Mouse (Mus musculus) brain, embryonic 14.5 days (tissue): Measurements from ENCODE around the gene Gm21188. TPM values are rescaled to one million over a fixed set of nuclear protein-coding genes. Genes with fewer than 3 reads are reported as not detected.
"Not testable (repeated sequence)": the region's sequence is repeated elsewhere in the genome, so short reads cannot be mapped to it uniquely, and the experiment has no call there.

ENCODE experiments used
- DNase-seq: peaks from one replicate; pipeline ENCODE4 v3.0.0-alpha.2; 2011; ENCODE audit warnings: low read depth
- polyA plus RNA-seq: library from polyadenylated mRNA; depleted of rRNA; stranded (reverse); fragments of >200 nt; gene quantifications from 2 replicates; pipeline ENCODE4 v1.2.3, GENCODE M21; 2012; rRNA removed

Gm21188 gene
- polyA plus RNA-seq, result not detected in 2 replicates

GRCm38 (mm10) chr13:120052085-120052484 is at the start of gene Gm21188:
Gene Gm21188, minus strand, starts transcription at chr13:120052194.
- not testable (repeated sequence) for DNase-seq

DNA sequence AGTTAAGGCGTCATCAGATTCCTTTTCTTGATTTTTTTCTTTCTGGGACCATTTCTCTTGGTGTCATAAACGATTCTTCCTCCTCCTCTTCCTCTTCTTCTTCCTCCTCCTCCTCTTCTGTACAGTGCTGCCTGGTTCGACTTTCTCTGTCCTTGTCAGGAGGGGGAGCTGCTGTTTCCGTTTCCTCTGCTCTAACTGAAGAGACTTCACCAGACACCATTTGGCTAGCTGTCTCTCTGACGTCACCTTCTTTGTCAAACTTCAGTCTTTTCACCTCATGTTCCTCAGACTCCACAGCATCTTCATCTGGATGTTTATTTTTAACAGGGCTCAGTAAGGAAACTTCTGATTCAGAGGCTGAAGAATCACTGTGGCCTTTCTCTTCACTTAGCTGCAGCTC is 47.3 kb upstream of the Gm21188 start:
- not testable (repeated sequence) for DNase-seq

GRCm38 (mm10) chr13:120096938-120097256 is 44.9 kb upstream of the Gm21188 start:
- DNase-seq, result not testable (repeated sequence)

DNA sequence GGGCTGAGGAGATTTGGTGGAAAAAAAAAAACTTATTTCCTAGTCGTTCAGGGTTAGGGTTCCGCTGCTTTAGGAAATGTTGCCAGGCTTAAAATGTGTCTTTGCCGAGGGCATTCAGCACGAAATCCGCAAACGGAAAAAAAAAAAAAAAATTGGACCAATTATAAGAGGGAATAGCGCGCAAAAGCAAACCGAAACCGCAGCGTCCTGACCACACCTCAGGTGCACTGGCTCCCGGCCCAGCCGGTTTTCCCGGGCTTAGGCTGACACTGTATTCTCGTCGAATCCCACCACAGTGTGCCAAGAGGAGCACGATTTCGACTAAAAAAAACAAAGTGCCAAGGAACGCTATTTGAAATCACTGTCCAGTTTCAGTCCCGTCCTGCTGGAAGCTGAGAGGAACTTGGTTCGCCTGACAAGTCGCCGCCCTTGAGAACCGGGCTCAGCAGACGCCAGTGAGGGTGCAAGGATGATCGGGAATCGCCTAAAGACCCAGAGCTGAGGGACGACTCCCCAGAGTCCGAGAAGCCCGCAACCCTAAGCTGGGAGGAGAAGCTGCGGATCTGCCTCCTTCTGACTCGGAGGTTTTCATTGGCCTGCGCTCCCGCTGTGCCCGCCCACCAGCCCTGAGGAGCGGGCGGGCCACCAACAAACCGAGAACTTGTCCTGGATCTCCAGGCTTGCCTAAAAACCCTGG is 44.4 kb upstream of the Gm21188 start:
- peak; percentile 18 for DNase-seq

DNA sequence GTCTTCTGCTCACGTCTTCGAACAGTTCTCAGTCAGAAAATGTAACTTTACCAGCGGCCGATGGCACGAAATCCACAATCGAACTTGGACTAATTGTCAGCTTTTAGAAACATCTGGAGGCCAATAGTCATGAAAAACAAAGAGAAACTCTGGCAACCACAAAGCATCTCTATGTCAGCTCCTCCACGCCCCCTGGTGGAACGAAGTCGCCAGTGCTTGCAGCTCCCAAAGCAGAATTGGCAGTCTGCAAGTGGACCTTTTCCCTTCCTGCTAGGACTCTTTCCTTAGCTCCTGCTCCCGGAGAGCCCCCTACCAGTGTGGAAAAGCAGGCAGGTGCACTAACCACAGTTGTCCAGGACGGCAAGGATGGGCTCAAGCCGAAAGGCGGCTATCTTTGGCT is 41.0 kb upstream of the Gm21188 start:
- not testable (repeated sequence) for DNase-seq

DNA sequence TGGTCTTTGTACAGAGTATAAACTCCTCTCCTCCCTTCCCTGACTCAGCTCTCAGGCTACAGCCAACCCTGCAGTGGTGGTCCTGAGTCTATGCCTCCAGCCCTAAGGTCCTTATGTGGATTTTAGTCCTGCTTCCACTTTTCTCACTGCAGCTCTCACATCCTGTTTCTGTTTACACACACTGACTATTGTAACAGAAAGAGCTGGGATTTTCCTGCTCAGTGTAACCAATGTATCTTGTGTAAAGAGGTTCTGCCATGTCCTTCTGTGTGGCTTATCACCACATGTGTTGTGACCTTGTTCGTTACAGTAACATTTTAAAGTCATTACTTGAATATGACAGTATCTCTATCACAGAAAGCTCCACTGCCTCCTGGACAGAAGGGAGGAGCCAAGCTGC is 27.6 kb upstream of the Gm21188 start:
- not testable (repeated sequence) for DNase-seq

DNA sequence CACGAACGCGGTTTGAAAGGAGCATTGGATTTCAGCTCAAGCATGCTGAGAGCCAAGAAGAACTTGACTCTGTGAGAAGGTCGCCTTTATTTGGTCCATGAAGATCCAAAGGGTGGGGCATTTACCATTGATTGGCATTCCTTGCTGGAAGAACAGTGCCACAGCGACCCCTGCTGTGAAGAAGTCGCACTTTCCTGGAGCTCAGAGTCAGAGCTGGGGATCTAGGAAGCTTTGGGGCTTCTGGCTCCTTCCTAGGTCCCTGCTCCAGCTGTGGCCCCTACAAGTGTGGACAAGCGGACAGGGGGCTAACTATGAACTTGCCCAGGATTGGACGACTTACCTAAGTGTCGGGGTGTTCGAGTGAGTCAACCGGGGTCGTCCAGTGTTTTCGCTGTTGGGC is 18.9 kb upstream of the Gm21188 start:
- not testable (repeated sequence) for DNase-seq

GRCm38 (mm10) chr13:120070012-120070598 is 18.1 kb upstream of the Gm21188 start:
- not testable (repeated sequence) for DNase-seq

- DNase-seq, result not testable (repeated sequence)
Observed at GRCm38 (mm10) chr13:120063439-120064089, 11.6 kb upstream of the Gm21188 start.

DNA sequence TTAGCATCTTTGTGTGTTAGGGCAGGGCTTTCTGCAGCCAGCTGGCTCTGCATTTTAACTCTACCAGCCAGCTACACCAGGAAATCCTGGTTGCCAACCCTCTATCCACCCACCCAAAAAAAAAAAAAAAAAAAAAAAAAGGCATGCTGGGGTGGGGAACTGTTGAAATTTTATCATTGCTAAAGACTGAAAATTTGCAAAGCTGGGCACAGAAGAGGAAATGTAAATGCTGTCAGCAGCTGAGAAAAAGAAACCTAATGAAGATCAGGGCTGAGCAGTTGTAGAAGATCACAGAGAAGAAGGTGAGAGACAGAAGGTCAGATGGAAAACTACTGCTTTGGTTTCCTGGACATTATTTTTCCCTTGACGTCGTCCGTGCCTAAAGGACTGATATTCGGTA is 10.9 kb upstream of the Gm21188 start:
- DNase-seq, result not testable (repeated sequence)

GRCm38 (mm10) chr13:120048608-120049007 is 3.4 kb downstream of the Gm21188 start:
- DNase-seq, result not testable (repeated sequence)

DNA sequence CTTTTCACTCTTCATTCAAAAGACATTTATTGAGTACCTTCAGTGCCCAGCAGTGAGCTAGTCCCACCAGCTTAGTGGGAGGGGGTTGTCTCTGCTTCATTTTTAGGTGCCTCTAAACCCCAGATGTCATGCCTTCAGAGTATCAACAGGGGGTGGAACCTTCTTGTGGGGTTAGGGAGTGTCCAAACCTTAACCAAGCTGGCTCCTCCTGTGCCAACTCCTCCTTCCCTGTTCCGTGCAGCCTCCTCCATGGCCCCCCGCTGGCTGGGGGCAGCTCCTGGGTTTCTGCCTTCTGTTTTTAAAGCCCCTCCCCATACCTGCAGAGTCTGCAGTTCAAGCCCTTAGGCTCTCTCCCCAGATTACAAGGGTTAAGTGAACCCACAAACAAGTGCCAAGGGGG is 3.8 kb downstream of the Gm21188 start:
- DNase-seq, result not testable (repeated sequence)

DNA sequence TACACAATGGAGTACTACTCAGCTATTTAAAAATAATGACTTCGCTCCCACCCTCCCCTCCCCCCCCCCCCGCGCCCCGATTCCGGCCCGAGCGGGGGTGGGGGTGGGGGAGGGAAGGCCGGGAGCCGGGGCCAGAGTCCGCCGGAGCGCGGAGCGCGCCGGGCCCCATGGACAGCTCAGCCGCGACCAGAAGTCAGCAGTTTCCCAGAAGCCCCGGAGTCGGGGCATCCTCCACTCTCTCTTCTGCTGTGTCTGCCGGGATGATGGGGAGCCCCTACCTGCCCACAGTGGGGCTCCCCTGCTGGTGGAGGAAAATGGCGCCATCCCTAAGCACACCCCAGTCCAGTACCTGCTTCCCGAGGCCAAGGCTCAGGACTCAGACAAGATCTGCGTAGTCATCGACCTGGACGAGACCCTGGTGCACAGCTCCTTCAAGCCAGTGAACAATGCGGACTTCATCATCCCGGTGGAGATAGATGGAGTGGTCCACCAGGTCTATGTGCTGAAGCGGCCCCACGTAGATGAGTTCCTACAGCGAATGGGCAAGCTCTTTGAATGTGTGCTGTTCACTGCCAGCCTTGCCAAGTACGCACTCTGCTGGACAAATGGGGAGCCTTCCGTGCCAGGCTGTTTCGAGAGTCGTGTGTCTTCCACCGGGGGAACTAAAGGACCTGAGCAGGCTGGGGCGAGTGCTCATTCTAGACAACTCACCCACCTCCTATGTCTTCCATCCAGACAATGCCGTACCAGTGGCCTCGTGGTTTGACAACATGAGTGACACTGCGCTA is 5.4 kb downstream of the Gm21188 start:
- not testable (repeated sequence) for DNase-seq

DNA sequence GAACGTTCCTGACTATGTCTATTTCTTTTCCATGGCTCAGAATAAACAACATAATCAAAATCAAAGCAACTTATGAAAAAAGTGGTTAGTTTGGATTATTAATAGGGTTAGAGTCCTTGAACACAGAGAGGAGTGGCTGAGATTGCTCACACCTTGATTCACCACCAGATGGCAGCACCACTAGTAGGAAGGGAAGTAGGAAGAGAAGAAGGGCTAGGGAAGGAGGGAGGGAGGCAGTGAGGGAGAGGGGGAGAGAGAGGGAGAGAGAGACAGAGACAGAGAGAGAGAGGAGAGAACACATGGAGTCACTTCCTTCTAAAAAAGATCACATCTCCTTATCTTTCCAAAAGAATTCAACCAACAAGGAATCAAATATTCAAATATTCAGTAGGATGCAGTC is 10.8 kb downstream of the Gm21188 start:
- DNase-seq, result peak; percentile 14

DNA sequence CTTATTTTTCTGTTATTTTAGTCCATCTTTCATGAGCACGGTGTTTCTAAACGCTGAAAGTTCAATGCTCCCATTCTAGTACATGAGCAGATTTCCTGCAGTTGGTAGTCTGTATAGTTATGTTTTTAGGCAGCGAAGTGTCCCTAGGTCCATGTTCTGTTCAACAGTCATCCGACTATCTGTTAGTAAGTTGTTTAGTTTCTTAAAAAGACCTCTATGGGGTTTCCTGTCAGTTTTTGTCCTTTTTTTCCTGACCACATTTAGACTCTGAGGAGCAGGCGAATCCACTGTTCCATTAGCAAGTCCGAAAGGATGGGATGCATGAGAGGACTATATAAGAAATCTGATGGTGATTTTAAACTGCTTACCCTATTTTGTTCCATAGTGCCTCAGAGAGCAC is 14.1 kb downstream of the Gm21188 start:
- peak; percentile 5 for DNase-seq

DNA sequence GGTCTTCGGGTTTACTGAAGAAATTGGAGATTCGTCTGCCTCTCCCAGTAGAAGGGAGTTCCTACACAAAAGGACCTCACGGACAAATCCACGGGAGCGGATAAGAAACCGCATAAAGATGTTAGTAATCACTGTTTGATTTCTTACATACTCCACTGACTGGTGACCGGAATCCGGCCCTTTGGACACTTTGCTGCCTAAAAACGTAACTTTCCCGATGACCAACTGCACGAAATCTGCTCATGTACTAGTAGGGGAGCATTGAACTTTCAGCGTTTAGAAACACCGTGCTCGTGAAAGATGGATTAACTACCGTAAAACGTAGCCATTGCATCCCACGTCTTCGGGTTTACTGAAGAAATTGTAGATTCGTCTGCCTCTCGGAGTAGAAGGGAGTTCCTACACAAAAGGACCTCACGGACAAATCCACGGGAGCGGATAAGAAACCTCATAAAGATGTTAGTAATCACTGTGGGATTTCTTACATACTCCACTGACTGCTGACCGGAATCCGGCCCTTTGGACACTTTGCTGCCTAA is 15.3 kb downstream of the Gm21188 start:
- peak; percentile 7 for DNase-seq

DNA sequence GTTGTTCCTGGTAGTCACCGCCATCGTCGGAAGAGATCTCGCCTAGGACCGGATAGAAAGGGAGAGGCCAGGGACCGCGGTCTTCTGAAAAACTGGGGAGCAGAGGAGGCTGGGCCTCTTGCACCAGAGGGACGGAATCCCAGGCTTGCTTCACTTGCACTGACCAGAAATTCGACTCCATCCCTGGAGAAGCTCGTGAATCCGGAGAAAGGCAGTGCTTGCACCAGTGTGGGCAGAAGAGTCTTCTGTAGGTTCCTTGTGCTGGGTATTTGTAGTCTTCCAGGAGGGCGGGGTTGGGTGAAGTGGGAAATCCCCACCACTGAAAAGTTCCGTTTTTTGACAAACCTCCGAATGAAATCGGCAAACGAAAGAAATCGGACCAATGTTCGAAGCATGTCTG is 16.8 kb downstream of the Gm21188 start:
- DNase-seq, result not testable (repeated sequence)

DNA sequence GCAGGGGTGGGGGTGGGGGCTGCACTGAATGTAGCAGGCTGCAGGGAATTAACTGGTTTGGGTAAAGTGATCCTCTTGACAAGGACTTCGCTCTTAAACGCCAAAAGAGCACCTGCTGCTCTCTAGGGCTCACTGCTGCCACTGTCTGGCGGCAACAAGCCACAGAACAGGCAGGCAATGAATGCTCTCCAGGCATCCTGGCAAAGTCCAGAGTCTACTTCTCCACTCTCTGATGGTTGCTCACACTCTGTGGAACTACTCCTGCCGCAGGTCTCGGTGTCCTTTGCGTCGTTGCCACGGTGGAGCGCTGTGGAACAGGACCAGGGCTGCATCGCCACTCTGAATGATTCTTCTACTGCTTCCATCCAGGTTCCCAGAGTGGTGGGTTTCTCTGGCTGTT is 17.4 kb downstream of the Gm21188 start:
- DNase-seq, result not testable (repeated sequence)

- DNase-seq, result peak; percentile 13
Observed at GRCm38 (mm10) chr13:120033516-120034190, 18.3 kb downstream of the Gm21188 start.

DNA sequence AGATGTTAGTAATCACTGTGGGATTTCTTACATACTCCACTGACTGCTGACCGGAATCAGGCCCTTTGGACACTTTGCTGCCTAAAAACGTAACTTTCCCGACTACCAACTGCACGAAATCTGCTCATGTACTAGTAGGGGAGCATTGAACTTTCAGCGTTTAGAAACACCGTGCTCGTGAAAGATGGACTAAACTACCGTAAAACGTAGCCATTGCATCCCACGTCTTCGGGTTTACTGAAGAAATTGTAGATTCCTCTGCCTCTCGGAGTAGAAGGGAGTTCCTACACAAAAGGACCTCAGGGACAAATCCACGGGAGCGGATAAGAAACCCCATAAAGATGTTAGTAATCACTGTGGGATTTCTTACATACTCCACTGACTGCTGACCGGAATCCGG is 20.3 kb downstream of the Gm21188 start:
- DNase-seq, result not testable (repeated sequence)
